Mouse (Mus musculus) neural tube, embryonic 14.5 days (tissue): Measurements from ENCODE around the gene 1700020N01Rik. TPM values are rescaled to one million over a fixed set of nuclear protein-coding genes. Genes with fewer than 3 reads are reported as not detected.

Experiments used
- ATAC-seq: fragments of 200-750 bp; cut with Nextera tagmentation; 2 replicates; pipeline ENCODE4 v1.8.0; 2017; ENCODE audit warnings: low read depth, mild to moderate bottlenecking, moderate TSS enrichment, moderate library complexity
- H3K27ac ChIP-seq: fragments of 300-500 bp; sonication (generic); 2 replicates; pipeline ENCODE4 v1.5.1; 2014; ENCODE audit warnings: low read depth, mild to moderate bottlenecking, control low read depth, low read length, moderate library complexity, mixed read lengths
- H3K27me3 ChIP-seq: fragments of 300-500 bp; sonication (generic); 2 replicates; pipeline ENCODE4 v1.6.1; 2014; ENCODE audit warnings: low read length; ENCODE audit not compliant: control insufficient read depth, insufficient read depth
- H3K36me3 ChIP-seq: fragments of 300-500 bp; sonication (generic); 2 replicates; pipeline ENCODE4 v1.6.1; 2014; ENCODE audit warnings: low read length, mixed read lengths; ENCODE audit not compliant: control insufficient read depth, insufficient read depth
- H3K4me1 ChIP-seq: fragments of 300-500 bp; sonication (generic); 2 replicates; pipeline ENCODE4 v1.6.1; 2014; ENCODE audit warnings: low read length; ENCODE audit not compliant: control insufficient read depth, insufficient read depth
- H3K4me2 ChIP-seq: fragments of 300-500 bp; sonication (generic); 2 replicates; pipeline ENCODE4 v1.6.1; 2014; ENCODE audit warnings: mild to moderate bottlenecking, low read depth, low read length, control low read depth
- H3K4me3 ChIP-seq: fragments of 300-500 bp; sonication (generic); 2 replicates; pipeline ENCODE4 v1.5.1; 2014; ENCODE audit warnings: low read depth, low read length, control low read depth, mixed read lengths
- H3K9ac ChIP-seq: fragments of 300-500 bp; sonication (generic); replicated peaks from 2 replicates; pipeline ENCODE4 v1.6.1; 2014; ENCODE audit warnings: low read depth, mild to moderate bottlenecking, control low read depth, low read length, mixed read lengths
- H3K9me3 ChIP-seq: fragments of 300-500 bp; sonication (generic); 2 replicates; pipeline ENCODE4 v1.6.1; 2016; ENCODE audit warnings: low read length; ENCODE audit not compliant: control insufficient read depth
- WGBS: fragments of 180-500 bp; shearing (Covaris S2); extraction: QIAGEN DNeasy Blood & Tissue Kit; methylation state at CpG from one replicate; pipeline ENCODE4 v1.1.7; 2014; 5-methylcytosine and 5-hydroxymethylcytosine counted together
- polyA plus RNA-seq: library from polyadenylated mRNA; unstranded; fragments of >200 nt; fragmentation: Nextera tagmentation; extraction: Ambion mirVana; gene quantifications from 2 replicates; pipeline ENCODE4 v1.2.1, GENCODE M21; 2014

1700020N01Rik gene
- polyA plus RNA-seq, 1 experiment from 2014 or later: not detected

DNA sequence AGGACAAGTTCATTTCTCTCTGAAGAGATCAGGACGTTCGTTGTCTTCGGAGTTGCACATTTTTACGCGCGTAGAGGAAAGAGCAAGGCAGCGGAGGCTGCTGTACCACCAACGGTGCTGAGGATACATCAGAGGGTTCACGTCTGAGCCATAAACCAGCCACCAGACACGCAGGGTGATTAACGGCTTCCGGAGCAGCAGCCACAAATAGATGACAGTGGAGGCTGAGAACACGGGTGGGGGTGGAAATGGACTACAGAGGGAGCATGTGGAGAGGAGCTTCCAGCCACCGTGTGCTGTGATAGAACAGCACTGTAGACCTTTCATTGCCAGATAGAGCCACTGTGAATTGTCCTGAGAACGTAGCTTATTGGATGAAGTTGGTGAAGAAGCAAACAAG is 33.2 kb upstream of the 1700020N01Rik start:
- WGBS: 34% methylated on average over 15 of the region's 15 CpGs
- H3K27ac ChIP-seq: no peak overlapping the region; the same call in 1 of the 2 replicates

GRCm38 (mm10) chr10:21561181-21561580 is 31.8 kb upstream of the 1700020N01Rik start:
- 88% methylated on average over 1 of the region's 1 CpGs for WGBS
- no peak overlapping the region for H3K9ac ChIP-seq
- no peak for ATAC-seq
- no peak overlapping the region for H3K4me2 ChIP-seq
- no peaks in the 10 kb centered on the region for H3K4me1 ChIP-seq
- H3K27ac ChIP-seq: no peak overlapping the region
- H3K27me3 ChIP-seq: no peaks in the 10 kb centered on the region
- no peaks in the 10 kb centered on the region for H3K9me3 ChIP-seq
- no peaks in the 10 kb centered on the region for H3K36me3 ChIP-seq
- H3K4me3 ChIP-seq: no peak overlapping the region

More for the DNA sequence above, 33.2 kb upstream of the 1700020N01Rik start:
- Histone ChIP-seq H3K4me2 (peak overlapping the region; percentile 1; the same call in 1 of the 2 replicates), H3K9ac (0 out of 2 replicates have a peak overlapping the region, but pooled peaks have one; percentile 11), H3K36me3 (no peaks in the 10 kb centered on the region), H3K4me3 (no peak overlapping the region), H3K27me3 (no peaks in the 10 kb centered on the region), H3K9me3 (no peaks in the 10 kb centered on the region), H3K4me1 (no peaks in the 10 kb centered on the region)
- ATAC-seq: peak; percentile 76

DNA sequence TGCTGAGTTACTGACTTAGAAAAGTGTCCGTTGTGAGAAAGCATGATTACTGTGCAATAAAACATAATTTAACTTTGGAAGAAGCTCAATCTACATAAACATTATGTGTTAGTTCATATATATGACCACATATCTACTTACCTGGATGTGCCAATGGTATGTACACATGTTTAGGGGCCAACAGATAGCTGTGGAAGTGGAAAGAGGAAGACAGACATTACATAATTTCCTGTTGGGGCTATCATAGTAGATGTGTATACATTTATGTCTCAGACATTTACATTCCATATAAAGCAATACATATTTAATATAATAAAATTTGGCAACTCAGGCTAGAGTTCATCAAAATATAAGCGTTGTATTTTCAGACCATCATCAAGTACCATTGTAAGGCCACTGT is 29.5 kb upstream of the 1700020N01Rik start:
- Histone ChIP-seq H3K27me3 (no peaks in the 10 kb centered on the region), H3K9ac (no peak overlapping the region), H3K27ac (no peak overlapping the region), H3K4me1 (no peaks in the 10 kb centered on the region), H3K9me3 (no peaks in the 10 kb centered on the region), H3K4me3 (no peak overlapping the region), H3K36me3 (no peaks in the 10 kb centered on the region), H3K4me2 (no peak overlapping the region)
- ATAC-seq: no peak
- 90% methylated on average over 2 of the region's 2 CpGs for WGBS

- Histone ChIP-seq H3K27me3 (no peaks in the 10 kb centered on the region), H3K27ac (no peak overlapping the region), H3K36me3 (no peaks in the 10 kb centered on the region), H3K4me1 (no peaks in the 10 kb centered on the region), H3K4me2 (no peak overlapping the region), H3K9me3 (no peaks in the 10 kb centered on the region), H3K4me3 (no peak overlapping the region), H3K9ac (no peak overlapping the region)
- no peak for ATAC-seq
- 91% methylated on average over 5 of the region's 5 CpGs for WGBS
These were observed 28.8 kb upstream of the 1700020N01Rik start for GRCm38 (mm10) chr10:21564189-21564588.

DNA sequence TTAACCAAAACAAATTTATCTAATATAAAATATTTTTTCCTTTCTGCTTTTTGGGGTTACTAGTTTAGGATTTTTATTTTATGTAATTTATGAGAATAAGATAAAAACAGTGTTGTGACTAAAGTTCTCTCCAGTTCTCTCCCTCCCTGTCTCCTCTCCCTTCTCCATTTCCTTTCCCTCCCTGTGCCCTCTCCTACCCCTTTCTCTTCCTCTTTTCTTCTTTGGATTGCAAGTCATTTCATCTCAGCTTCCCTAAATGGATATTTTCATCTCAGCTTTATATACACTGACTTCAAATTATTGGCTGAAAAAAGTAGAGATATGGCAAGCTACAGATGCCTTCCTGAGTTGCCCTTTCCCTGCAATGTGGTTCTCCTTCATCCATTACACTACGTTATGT is 26.9 kb upstream of the 1700020N01Rik start:
- no peak for ATAC-seq
- Histone ChIP-seq H3K9me3 (no peaks in the 10 kb centered on the region), H3K4me2 (no peak overlapping the region), H3K27ac (no peak overlapping the region), H3K9ac (no peak overlapping the region), H3K36me3 (no peaks in the 10 kb centered on the region), H3K4me3 (no peak overlapping the region), H3K4me1 (no peaks in the 10 kb centered on the region), H3K27me3 (no peaks in the 10 kb centered on the region)
- WGBS: 93% methylated on average over 1 of the region's 1 CpGs

GRCm38 (mm10) chr10:21571615-21572014 is 21.3 kb upstream of the 1700020N01Rik start:
- Histone ChIP-seq H3K4me2 (no peak overlapping the region), H3K9ac (no peak overlapping the region), H3K27me3 (no peaks in the 10 kb centered on the region), H3K27ac (no peak overlapping the region), H3K4me1 (no peaks in the 10 kb centered on the region), H3K4me3 (no peak overlapping the region), H3K36me3 (no peaks in the 10 kb centered on the region), H3K9me3 (no peaks in the 10 kb centered on the region)
- WGBS: 91% methylated on average over 4 of the region's 4 CpGs
- no peak for ATAC-seq

DNA sequence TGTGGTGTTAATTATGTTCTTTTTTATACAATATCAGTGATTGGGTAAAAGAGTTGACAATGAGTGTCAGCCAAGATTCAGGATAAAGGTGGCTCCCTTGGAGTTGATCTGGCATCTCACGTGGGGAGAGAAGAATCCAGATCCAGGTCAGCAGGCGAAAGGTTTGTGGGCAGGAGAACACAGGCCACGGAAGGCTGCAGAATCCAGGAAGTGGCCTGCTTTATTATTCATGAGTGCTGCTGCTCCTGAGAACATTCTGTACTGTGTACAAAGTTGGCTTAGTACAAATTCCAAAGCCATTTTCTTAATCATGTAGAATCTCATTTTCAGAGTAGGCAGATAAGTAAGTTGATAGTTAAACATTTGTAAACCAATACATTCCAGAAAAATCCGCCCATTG is 19.2 kb upstream of the 1700020N01Rik start:
- 85% methylated on average over 4 of the region's 4 CpGs for WGBS
- Histone ChIP-seq H3K27me3 (no peaks in the 10 kb centered on the region), H3K4me2 (no peak overlapping the region), H3K36me3 (no peaks in the 10 kb centered on the region), H3K9me3 (no peaks in the 10 kb centered on the region), H3K4me1 (no peaks in the 10 kb centered on the region), H3K9ac (no peak overlapping the region), H3K4me3 (no peak overlapping the region), H3K27ac (no peak overlapping the region)
- no peak for ATAC-seq

GRCm38 (mm10) chr10:21575806-21576378 is 17.1 kb upstream of the 1700020N01Rik start:
- WGBS: 77% methylated on average over 11 of the region's 11 CpGs
- Histone ChIP-seq H3K36me3 (no peaks in the 10 kb centered on the region), H3K27me3 (no peaks in the 10 kb centered on the region), H3K4me2 (no peak overlapping the region), H3K4me3 (no peak overlapping the region), H3K4me1 (no peaks in the 10 kb centered on the region), H3K9ac (no peak overlapping the region), H3K27ac (no peak overlapping the region), H3K9me3 (no peaks in the 10 kb centered on the region)
- peak; percentile 44; the same call in 1 of the 2 replicates for ATAC-seq

GRCm38 (mm10) chr10:21577798-21578197 is 15.1 kb upstream of the 1700020N01Rik start:
- WGBS: 85% methylated on average over 6 of the region's 6 CpGs

More at GRCm38 (mm10) chr10:21577798-21578197, 15.1 kb upstream of the 1700020N01Rik start:
- Histone ChIP-seq H3K9me3 (no peaks in the 10 kb centered on the region), H3K27me3 (no peaks in the 10 kb centered on the region), H3K4me2 (no peak overlapping the region), H3K36me3 (no peaks in the 10 kb centered on the region), H3K4me1 (no peaks in the 10 kb centered on the region), H3K9ac (no peak overlapping the region), H3K4me3 (no peak overlapping the region), H3K27ac (no peak overlapping the region)
- ATAC-seq: no peak
